Mouse (Mus musculus) bone marrow macrophage, adult 2 months (primary cell): ENCODE results near the gene Dtx4. TPM values are rescaled to one million over a fixed set of nuclear protein-coding genes. Genes with fewer than 3 reads are reported as not detected.

ENCODE experiments used
- H3K27ac ChIP-seq: 2 replicates; pipeline ENCODE4 v1.5.1; 2012; ENCODE audit warnings: low read depth, low read length; ENCODE audit not compliant: insufficient read depth
- H3K4me1 ChIP-seq: 2 replicates; pipeline ENCODE4 v1.6.1; 2012; ENCODE audit warnings: low read length; ENCODE audit not compliant: control insufficient read depth, insufficient read depth
- H3K4me3 ChIP-seq: 2 replicates; pipeline ENCODE4 v1.5.1; 2012; ENCODE audit warnings: mild to moderate bottlenecking, low read length, moderate library complexity; ENCODE audit not compliant: insufficient read depth
- CTCF ChIP-seq: IDR thresholded peaks from 2 replicates; pipeline ENCODE4 v1.5.1; 2012; ENCODE audit warnings: low read depth, mild to moderate bottlenecking, low read length, moderate library complexity
- POLR2A ChIP-seq: IDR thresholded peaks from 2 replicates; pipeline ENCODE4 v1.6.1; 2012; ENCODE audit warnings: mild to moderate bottlenecking, low read depth, low read length, borderline replicate concordance
- polyA plus RNA-seq: library from polyadenylated mRNA; stranded (reverse); fragments of >200 nt; gene quantifications from 2 replicates; pipeline ENCODE4 v1.2.4, GENCODE M21; 2012; ENCODE audit not compliant: missing spikeins, insufficient read depth, insufficient read length

The Dtx4 gene
- polyA plus RNA-seq, 1 experiment = 19.3 TPM

- no peak overlapping the region for H3K4me3 ChIP-seq
- TF ChIP-seq POLR2A (no peak), CTCF (no peak)
- H3K27ac ChIP-seq = no peak overlapping the region
- H3K4me1 ChIP-seq = peaks cover 12% of the 10 kb centered on the region
Observed at GRCm38 (mm10) chr19:12494972-12495535, 6.2 kb downstream of the Dtx4 start.

GRCm38 (mm10) chr19:12494187-12494458 is 7.1 kb downstream of the Dtx4 start:
- Histone ChIP-seq H3K4me1 (peaks cover 6% of the 10 kb centered on the region), H3K27ac (no peak overlapping the region), H3K4me3 (no peak overlapping the region)
- TF ChIP-seq CTCF = no peak
- TF ChIP-seq POLR2A = no peak

- peaks cover 2% of the 10 kb centered on the region; the same call in 1 of the 2 replicates for H3K4me1 ChIP-seq
- TF ChIP-seq CTCF (no peak), POLR2A (no peak)
- H3K27ac ChIP-seq = no peak overlapping the region
- no peak overlapping the region for H3K4me3 ChIP-seq
Observed at GRCm38 (mm10) chr19:12493453-12494186, 7.6 kb downstream of the Dtx4 start.

- TF ChIP-seq POLR2A = no peak
Observed at GRCm38 (mm10) chr19:12491636-12492035, 9.6 kb downstream of the Dtx4 start.

GRCm38 (mm10) chr19:12489675-12490570 is 11.3 kb downstream of the Dtx4 start:
- H3K4me3 ChIP-seq = no peak overlapping the region
- no peak for TF ChIP-seq CTCF
- no peak overlapping the region for H3K27ac ChIP-seq
- H3K4me1 ChIP-seq = peaks cover 19% of the 10 kb centered on the region

More at GRCm38 (mm10) chr19:12491636-12492035, 9.6 kb downstream of the Dtx4 start:
- no peak overlapping the region for H3K4me3 ChIP-seq
- peaks cover 19% of the 10 kb centered on the region for H3K4me1 ChIP-seq
- H3K27ac ChIP-seq = no peak overlapping the region

- Histone ChIP-seq H3K4me1 (peaks cover 25% of the 10 kb centered on the region), H3K27ac (no peak overlapping the region), H3K4me3 (no peak overlapping the region)
- TF ChIP-seq POLR2A = no peak
- no peak for TF ChIP-seq CTCF
Observed at GRCm38 (mm10) chr19:12488969-12489674, 12.1 kb downstream of the Dtx4 start.

GRCm38 (mm10) chr19:12488205-12488966 is 12.9 kb downstream of the Dtx4 start:
- TF ChIP-seq CTCF = peak; percentile 29
- no peak for TF ChIP-seq POLR2A
- peaks cover 31% of the 10 kb centered on the region for H3K4me1 ChIP-seq
- H3K27ac ChIP-seq = no peak overlapping the region

GRCm38 (mm10) chr19:12487511-12488204 is 13.6 kb downstream of the Dtx4 start:
- H3K27ac ChIP-seq = no peak overlapping the region
- no peak for TF ChIP-seq CTCF
- TF ChIP-seq POLR2A = no peak
- peaks cover 32% of the 10 kb centered on the region for H3K4me1 ChIP-seq
- H3K4me3 ChIP-seq = no peak overlapping the region

More at GRCm38 (mm10) chr19:12488205-12488966, 12.9 kb downstream of the Dtx4 start:
- H3K4me3 ChIP-seq = no peak overlapping the region

- no peak overlapping the region for H3K27ac ChIP-seq
- H3K4me1 ChIP-seq = peaks cover 32% of the 10 kb centered on the region
- no peak for TF ChIP-seq POLR2A
- no peak for TF ChIP-seq CTCF
Observed at GRCm38 (mm10) chr19:12486875-12487274, 14.4 kb downstream of the Dtx4 start.

More at GRCm38 (mm10) chr19:12486875-12487274, 14.4 kb downstream of the Dtx4 start:
- H3K4me3 ChIP-seq = no peak overlapping the region
